Mouse (Mus musculus): ENCODE measurements around the gene Lifr. TPM values are rescaled to one million over a fixed set of nuclear protein-coding genes. Genes with fewer than 3 reads are reported as not detected.
A peak's percentile ranks its signal among the peaks of the same experiment; 100 is the strongest.

The Lifr gene
- polyA plus RNA-seq, 1 experiment from 2014 or later = 17.3 TPM

- Histone ChIP-seq H3K4me1 (replicated peaks) (peaks cover 9% of the 10 kb centered on the region), H3K4me2 (no peak overlapping the region), H3K9me3 (replicated peaks) (no peaks in the 10 kb centered on the region), H3K27me3 (replicated peaks) (no peaks in the 10 kb centered on the region), H3K9ac (no peak overlapping the region), H3K36me3 (peaks cover 60% of the 10 kb centered on the region), H3K27ac (ENCODE audit: poor library complexity, severe bottlenecking) (no peak overlapping the region), H3K4me3 (no peak overlapping the region)
- WGBS = 85% methylated on average over 9 of the region's 9 CpGs
- no peak for ATAC-seq (ENCODE audit: insufficient number of reproducible peaks, low FRiP score)
These were observed 69.5 kb downstream of the Lifr start for GRCm38 (mm10) chr15:7159869-7160268.

GRCm38 (mm10) chr15:7160321-7160720 lies 69.9 kb downstream of the Lifr start:
- H3K36me3 ChIP-seq = peaks cover 62% of the 10 kb centered on the region
- H3K9ac ChIP-seq = no peak overlapping the region
- no peak for ATAC-seq (ENCODE audit: insufficient number of reproducible peaks, low FRiP score)
- H3K4me1 ChIP-seq (replicated peaks) = peaks cover 7% of the 10 kb centered on the region
- H3K4me3 ChIP-seq = no peak overlapping the region
- H3K27me3 ChIP-seq (replicated peaks) = no peaks in the 10 kb centered on the region
- no peak overlapping the region for H3K4me2 ChIP-seq
- no peak overlapping the region for H3K27ac ChIP-seq (ENCODE audit: poor library complexity, severe bottlenecking)
- 90% methylated on average over 8 of the region's 8 CpGs for WGBS
- H3K9me3 ChIP-seq (replicated peaks) = no peaks in the 10 kb centered on the region

- Histone ChIP-seq H3K4me3 (no peak overlapping the region), H3K9me3 (replicated peaks) (no peaks in the 10 kb centered on the region), H3K4me1 (replicated peaks) (peaks cover 18% of the 10 kb centered on the region), H3K9ac (no peak overlapping the region), H3K4me2 (no peak overlapping the region), H3K36me3 (peaks cover 66% of the 10 kb centered on the region), H3K27ac (ENCODE audit: poor library complexity, severe bottlenecking) (no peak overlapping the region), H3K27me3 (replicated peaks) (no peaks in the 10 kb centered on the region)
- ATAC-seq (ENCODE audit: insufficient number of reproducible peaks, low FRiP score) = no peak; the same call in 1 of the 2 replicates
- WGBS = 68% methylated on average over 6 of the region's 6 CpGs
These were observed 73.4 kb downstream of the Lifr start for GRCm38 (mm10) chr15:7163851-7164250.

- ATAC-seq (ENCODE audit: insufficient number of reproducible peaks, low FRiP score) = no peak
- no peaks in the 10 kb centered on the region for H3K27me3 ChIP-seq (replicated peaks)
- no peak overlapping the region for H3K9ac ChIP-seq
- H3K27ac ChIP-seq (ENCODE audit: poor library complexity, severe bottlenecking) = no peak overlapping the region
- no peak overlapping the region for H3K4me3 ChIP-seq
- WGBS = 90% methylated on average over 9 of the region's 9 CpGs
- H3K9me3 ChIP-seq (replicated peaks) = no peaks in the 10 kb centered on the region
- no peak overlapping the region for H3K4me2 ChIP-seq
- H3K4me1 ChIP-seq (replicated peaks) = peaks cover 18% of the 10 kb centered on the region
- H3K36me3 ChIP-seq = peaks cover 71% of the 10 kb centered on the region
These were observed 76.3 kb downstream of the Lifr start for GRCm38 (mm10) chr15:7166735-7167134.

- H3K4me2 ChIP-seq = no peak overlapping the region
- no peak overlapping the region for H3K9ac ChIP-seq
- H3K9me3 ChIP-seq (replicated peaks) = no peaks in the 10 kb centered on the region
- H3K4me1 ChIP-seq (replicated peaks) = peaks cover 20% of the 10 kb centered on the region
- 80% methylated on average over 10 of the region's 10 CpGs for WGBS
- H3K36me3 ChIP-seq = peaks cover 68% of the 10 kb centered on the region
- ATAC-seq (ENCODE audit: insufficient number of reproducible peaks, low FRiP score) = peak; percentile 25; the same call in 1 of the 2 replicates
- no peaks in the 10 kb centered on the region for H3K27me3 ChIP-seq (replicated peaks)
- H3K4me3 ChIP-seq = no peak overlapping the region
- no peak overlapping the region for H3K27ac ChIP-seq (ENCODE audit: poor library complexity, severe bottlenecking)
These were observed 77.0 kb downstream of the Lifr start for GRCm38 (mm10) chr15:7167238-7167905.

GRCm38 (mm10) chr15:7167906-7168532 lies 77.6 kb downstream of the Lifr start:
- Histone ChIP-seq H3K9ac (no peak overlapping the region), H3K4me2 (no peak overlapping the region), H3K4me1 (replicated peaks) (peaks cover 22% of the 10 kb centered on the region), H3K4me3 (no peak overlapping the region), H3K36me3 (peaks cover 64% of the 10 kb centered on the region), H3K9me3 (replicated peaks) (no peaks in the 10 kb centered on the region), H3K27me3 (replicated peaks) (no peaks in the 10 kb centered on the region), H3K27ac (ENCODE audit: poor library complexity, severe bottlenecking) (no peak overlapping the region)
- no peak for ATAC-seq (ENCODE audit: insufficient number of reproducible peaks, low FRiP score)
- WGBS = 68% methylated on average over 11 of the region's 11 CpGs

- peak overlapping the region; percentile 55 for H3K27ac ChIP-seq (ENCODE audit: poor library complexity, severe bottlenecking)
- ATAC-seq (ENCODE audit: insufficient number of reproducible peaks, low FRiP score) = peak; percentile 57; the same call in 1 of the 2 replicates
These were observed 82.5 kb downstream of the Lifr start for GRCm38 (mm10) chr15:7172875-7173274.

GRCm38 (mm10) chr15:7173346-7173745 lies 82.9 kb downstream of the Lifr start:
- Histone ChIP-seq H3K4me2 (no peak overlapping the region), H3K9me3 (replicated peaks) (no peaks in the 10 kb centered on the region), H3K27me3 (replicated peaks) (no peaks in the 10 kb centered on the region), H3K4me3 (no peak overlapping the region), H3K27ac (ENCODE audit: poor library complexity, severe bottlenecking) (0 out of 2 replicates have a peak overlapping the region, but pooled peaks have one; percentile 55), H3K9ac (no peak overlapping the region), H3K4me1 (replicated peaks) (peaks cover 12% of the 10 kb centered on the region), H3K36me3 (peaks cover 57% of the 10 kb centered on the region)
- ATAC-seq (ENCODE audit: insufficient number of reproducible peaks, low FRiP score) = no peak
- WGBS = 63% methylated on average over 7 of the region's 7 CpGs

More at GRCm38 (mm10) chr15:7172875-7173274, 82.5 kb downstream of the Lifr start:
- Histone ChIP-seq H3K27me3 (replicated peaks) (no peaks in the 10 kb centered on the region), H3K4me2 (no peak overlapping the region), H3K9me3 (replicated peaks) (no peaks in the 10 kb centered on the region), H3K4me1 (replicated peaks) (peaks cover 13% of the 10 kb centered on the region), H3K36me3 (peaks cover 55% of the 10 kb centered on the region), H3K4me3 (no peak overlapping the region), H3K9ac (no peak overlapping the region)
- 36% methylated on average over 2 of the region's 2 CpGs for WGBS

- H3K4me2 ChIP-seq = no peak overlapping the region
- no peaks in the 10 kb centered on the region for H3K27me3 ChIP-seq (replicated peaks)
- no peak overlapping the region for H3K9ac ChIP-seq
- H3K4me1 ChIP-seq (replicated peaks) = peaks cover 12% of the 10 kb centered on the region
- H3K9me3 ChIP-seq (replicated peaks) = no peaks in the 10 kb centered on the region
- no peak for ATAC-seq (ENCODE audit: insufficient number of reproducible peaks, low FRiP score)
- peaks cover 58% of the 10 kb centered on the region for H3K36me3 ChIP-seq
- no peak overlapping the region for H3K4me3 ChIP-seq
- H3K27ac ChIP-seq (ENCODE audit: poor library complexity, severe bottlenecking) = no peak overlapping the region
- WGBS = 85% methylated on average over 8 of the region's 8 CpGs
These were observed 83.4 kb downstream of the Lifr start for GRCm38 (mm10) chr15:7173776-7174175.

GRCm38 (mm10) chr15:7180576-7180975 lies 90.2 kb downstream of the Lifr start:
- H3K4me2 ChIP-seq = no peak overlapping the region
- peaks cover 64% of the 10 kb centered on the region for H3K36me3 ChIP-seq
- H3K27me3 ChIP-seq (replicated peaks) = no peaks in the 10 kb centered on the region
- ATAC-seq (ENCODE audit: insufficient number of reproducible peaks, low FRiP score) = no peak
- no peaks in the 10 kb centered on the region for H3K4me1 ChIP-seq (replicated peaks)
- no peak overlapping the region for H3K4me3 ChIP-seq
- H3K9ac ChIP-seq = no peak overlapping the region
- WGBS = 81% methylated on average over 6 of the region's 6 CpGs
- H3K9me3 ChIP-seq (replicated peaks) = no peaks in the 10 kb centered on the region
- H3K27ac ChIP-seq (ENCODE audit: poor library complexity, severe bottlenecking) = no peak overlapping the region

- H3K4me2 ChIP-seq = no peak overlapping the region
- no peaks in the 10 kb centered on the region for H3K27me3 ChIP-seq (replicated peaks)
- no peak overlapping the region for H3K9ac ChIP-seq
- no peaks in the 10 kb centered on the region for H3K9me3 ChIP-seq (replicated peaks)
- H3K4me3 ChIP-seq = no peak overlapping the region
- ATAC-seq (ENCODE audit: insufficient number of reproducible peaks, low FRiP score) = no peak
- H3K27ac ChIP-seq (ENCODE audit: poor library complexity, severe bottlenecking) = no peak overlapping the region
- H3K36me3 ChIP-seq = peaks cover 68% of the 10 kb centered on the region
- 85% methylated on average over 6 of the region's 6 CpGs for WGBS
- H3K4me1 ChIP-seq (replicated peaks) = peaks cover 29% of the 10 kb centered on the region
These were observed 97.3 kb downstream of the Lifr start for GRCm38 (mm10) chr15:7187682-7188081.
